Mouse (Mus musculus): ENCODE measurements around the gene Dgkg.

Dgkg gene

GRCm38 (mm10) chr16:22596394-22596793 lies 60.6 kb downstream of the Dgkg start:
- DNase-seq (ENCODE audit: low spot score in 2 of 2): no peak

DNA sequence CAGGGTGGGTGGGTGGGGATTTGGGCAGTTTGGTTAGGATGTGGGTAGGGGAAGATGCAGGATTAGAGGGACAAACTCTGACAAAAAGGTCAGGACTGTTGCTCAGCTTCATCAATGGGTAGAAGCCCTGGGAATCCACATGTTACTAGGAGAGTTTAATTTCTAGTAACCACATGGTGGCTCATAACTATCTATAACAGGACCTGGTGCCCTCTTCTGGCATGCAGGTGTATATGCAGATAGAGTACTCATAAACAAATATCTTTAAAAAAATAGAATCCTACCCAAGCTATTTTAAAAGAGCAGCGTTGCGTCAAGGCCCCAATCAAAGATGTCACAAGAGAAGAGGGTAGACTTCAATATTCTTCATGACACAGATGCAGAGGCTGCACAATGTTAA lies 63.1 kb downstream of the Dgkg start:
- no peak for DNase-seq (ENCODE audit: low spot score in 2 of 2)

GRCm38 (mm10) chr16:22589619-22590018 lies 67.4 kb downstream of the Dgkg start:
- DNase-seq (ENCODE audit: low spot score in 2 of 2): no peak

DNA sequence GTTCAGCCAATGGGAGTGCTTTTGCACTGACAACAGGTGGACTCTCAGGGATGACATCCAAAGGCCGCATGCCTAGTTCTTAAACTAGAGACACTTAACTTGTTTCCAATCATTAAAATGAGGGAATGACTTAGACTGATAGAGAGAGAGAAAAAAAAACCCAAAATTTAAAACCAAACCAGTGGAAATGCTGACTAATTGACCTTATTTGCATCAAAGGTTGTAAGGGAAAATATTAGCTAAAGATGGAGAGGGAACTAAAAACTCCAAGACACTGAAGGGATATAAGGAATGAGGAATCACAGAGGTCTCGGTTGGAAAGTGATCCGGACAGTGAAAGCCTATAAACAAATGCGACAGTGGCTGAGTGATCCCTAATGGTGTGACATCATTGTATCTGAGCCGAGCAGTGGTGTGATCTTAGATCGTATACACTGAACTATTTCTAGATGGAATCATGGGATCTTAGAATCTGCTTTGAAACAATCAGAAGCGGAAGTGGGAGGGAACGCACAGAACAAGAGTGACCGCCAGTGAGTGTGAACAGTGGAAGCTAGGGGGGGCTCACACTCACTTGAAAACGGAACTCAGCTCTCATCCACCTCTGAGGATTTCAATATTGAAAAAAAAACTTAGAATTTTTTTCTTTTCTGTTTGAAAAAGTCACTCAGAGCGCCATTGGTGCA lies 70.7 kb downstream of the Dgkg start:
- DNase-seq (ENCODE audit: low spot score in 2 of 2): no peak

GRCm38 (mm10) chr16:22585523-22585922 lies 71.5 kb downstream of the Dgkg start:
- DNase-seq (ENCODE audit: low spot score in 2 of 2): no peak

DNA sequence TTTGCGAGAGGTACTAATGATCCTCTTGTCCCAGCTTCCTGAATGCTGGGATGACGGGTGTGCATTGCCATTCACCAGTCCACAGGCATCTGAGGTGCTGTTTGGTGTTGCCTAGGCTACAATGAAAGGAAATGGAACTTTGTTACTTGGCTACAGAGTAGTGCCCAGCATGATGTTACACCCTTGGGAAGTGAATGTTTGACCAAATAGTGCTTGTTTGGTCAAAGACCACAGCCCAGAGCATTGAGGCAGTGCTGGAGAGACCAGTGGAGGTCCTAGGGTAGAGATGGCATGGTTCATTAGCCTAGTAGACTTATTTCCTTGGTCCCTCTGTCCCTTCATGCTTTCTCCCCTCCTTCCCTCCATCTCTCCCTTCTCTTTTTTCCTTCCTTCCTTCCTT lies 73.6 kb downstream of the Dgkg start:
- DNase-seq (ENCODE audit: low spot score in 2 of 2): no peak

- no peak for DNase-seq (ENCODE audit: low spot score in 2 of 2)
Observed at GRCm38 (mm10) chr16:22582173-22582929, 74.7 kb downstream of the Dgkg start.

GRCm38 (mm10) chr16:22580103-22580502 lies 76.9 kb downstream of the Dgkg start:
- DNase-seq (ENCODE audit: low spot score in 2 of 2): no peak

DNA sequence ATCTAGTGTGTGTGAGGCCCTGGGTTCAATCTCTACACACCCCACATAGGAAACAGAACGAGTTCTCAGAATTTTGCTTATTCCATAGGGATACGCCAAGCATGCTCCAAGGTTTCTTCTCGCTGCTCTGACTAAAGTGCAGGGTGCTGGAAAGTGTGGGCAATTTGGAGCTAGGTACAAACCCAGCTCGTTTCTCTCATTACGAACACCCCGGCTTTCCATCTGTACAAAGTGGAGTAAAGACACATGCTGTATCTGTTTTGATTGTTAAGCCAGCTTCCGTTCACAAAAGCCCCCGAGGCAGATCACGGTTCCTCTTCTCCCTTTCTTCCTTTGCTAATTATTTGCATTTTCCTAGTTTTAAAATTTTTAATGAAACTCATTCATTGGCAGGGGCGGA lies 78.1 kb downstream of the Dgkg start:
- no peak for DNase-seq (ENCODE audit: low spot score in 2 of 2)

DNA sequence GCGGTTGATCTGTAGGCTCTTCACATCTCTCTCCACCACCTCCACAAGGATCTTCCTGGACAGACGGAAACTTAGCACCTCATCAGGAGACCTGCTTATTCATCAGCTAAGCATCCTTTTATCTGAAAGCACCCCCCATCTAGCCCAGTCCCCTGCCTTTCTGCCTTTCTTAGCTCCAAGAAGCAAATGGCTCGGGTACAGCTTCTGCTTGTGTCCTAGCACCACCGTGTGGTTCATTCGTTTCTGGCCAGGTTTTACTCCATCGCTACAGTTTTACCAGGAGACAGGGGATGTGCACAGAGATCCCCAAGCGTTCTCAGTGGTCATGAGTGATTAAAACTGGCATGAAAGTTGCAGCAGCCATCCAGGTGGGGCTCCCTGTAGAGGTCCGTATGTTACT lies 79.4 kb downstream of the Dgkg start:
- DNase-seq (ENCODE audit: low spot score in 2 of 2): no peak

DNA sequence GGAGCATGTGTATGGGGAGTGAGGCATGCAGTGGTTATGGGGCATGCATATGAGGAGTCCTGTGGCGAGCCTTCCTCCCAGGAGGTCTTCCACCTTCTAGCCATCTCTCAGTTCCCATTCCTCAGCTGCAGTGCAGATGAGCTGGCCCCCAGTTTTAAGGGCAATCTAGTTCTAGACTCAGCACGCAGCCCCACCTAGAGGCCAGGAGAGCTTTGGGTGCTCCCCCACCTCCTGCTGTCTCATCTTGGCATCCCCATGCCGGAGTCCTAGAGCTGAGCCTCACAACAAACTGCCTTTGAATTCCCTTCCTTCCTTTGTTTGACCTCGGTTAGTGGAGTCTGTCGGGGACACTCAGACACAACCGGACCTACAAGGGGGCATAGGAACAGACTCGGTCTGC lies 82.9 kb downstream of the Dgkg start:
- DNase-seq (ENCODE audit: low spot score in 2 of 2): no peak

DNA sequence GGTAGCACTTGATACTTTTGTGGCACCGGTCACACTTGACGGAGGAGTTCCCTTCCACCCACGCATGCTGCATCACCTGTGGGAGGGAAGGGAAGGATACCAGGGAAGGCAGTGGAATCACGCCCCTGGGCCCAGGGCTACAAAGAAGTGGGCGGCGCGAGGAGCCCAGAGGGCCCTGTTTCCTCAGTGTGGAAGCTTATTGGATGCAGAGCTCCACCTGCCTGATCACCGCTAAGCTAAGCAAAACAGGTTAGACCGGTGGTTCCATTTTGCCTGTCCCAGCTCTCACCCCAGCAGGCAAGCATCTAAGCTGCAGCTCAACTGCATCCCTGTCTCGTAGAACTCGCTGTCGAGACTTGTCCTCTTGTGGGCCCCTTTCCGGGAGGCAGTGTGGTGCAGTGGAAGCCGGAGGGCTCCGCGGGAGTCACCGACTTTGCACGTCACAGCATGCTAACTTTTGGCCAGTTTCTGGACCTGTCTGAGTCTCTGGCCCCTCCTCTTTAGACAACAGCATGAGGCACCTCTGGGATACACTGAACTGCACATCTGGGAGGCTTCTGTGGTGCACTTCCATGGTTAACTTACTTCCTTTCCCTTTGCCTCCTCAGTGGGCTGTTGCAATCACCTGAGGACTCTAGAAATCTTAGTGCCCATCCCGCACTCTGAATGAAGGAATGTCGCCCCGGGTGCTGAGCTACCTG lies 84.2 kb downstream of the Dgkg start:
- no peak for DNase-seq (ENCODE audit: low spot score in 2 of 2)

GRCm38 (mm10) chr16:22564907-22565272 lies 92.1 kb downstream of the Dgkg start:
- no peak for DNase-seq (ENCODE audit: low spot score in 2 of 2)

DNA sequence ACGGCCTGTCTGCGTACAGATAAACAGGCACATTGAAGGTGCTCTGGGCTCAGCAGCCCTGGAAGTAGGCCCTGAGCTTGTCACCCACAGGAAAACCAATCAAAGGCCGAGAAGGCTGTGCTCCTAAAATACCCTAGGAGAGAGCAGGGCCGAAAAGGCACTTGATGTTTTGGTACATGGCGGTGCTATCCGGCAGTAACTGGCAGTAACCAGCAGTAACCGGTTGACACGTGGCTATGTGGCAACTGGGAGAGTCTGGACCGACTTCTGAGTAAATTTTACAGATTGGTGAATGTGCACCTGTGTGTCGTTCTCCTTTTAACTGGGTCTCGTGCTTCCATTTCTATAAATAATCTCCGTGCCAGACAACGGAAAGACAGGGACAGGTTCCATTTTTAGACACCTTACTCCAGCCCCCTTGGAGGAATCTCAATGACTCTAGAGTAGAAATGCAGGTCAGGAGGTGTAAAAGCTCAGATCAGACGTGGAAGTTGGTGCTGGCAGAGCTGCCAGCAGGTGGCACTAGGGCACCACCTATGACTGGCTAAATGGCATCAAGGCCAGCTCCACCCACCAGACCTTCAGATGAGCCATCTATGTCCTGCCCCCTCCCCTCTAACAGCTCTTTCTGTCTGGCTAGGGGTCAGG lies 92.6 kb downstream of the Dgkg start:
- DNase-seq (ENCODE audit: low spot score in 2 of 2): peak; percentile 63 to 71

GRCm38 (mm10) chr16:22563594-22563993 lies 93.4 kb downstream of the Dgkg start:
- no peak for DNase-seq (ENCODE audit: low spot score in 2 of 2)

GRCm38 (mm10) chr16:22554996-22555395 lies 102.0 kb downstream of the Dgkg start:
- DNase-seq (ENCODE audit: low spot score in 2 of 2): no peak

DNA sequence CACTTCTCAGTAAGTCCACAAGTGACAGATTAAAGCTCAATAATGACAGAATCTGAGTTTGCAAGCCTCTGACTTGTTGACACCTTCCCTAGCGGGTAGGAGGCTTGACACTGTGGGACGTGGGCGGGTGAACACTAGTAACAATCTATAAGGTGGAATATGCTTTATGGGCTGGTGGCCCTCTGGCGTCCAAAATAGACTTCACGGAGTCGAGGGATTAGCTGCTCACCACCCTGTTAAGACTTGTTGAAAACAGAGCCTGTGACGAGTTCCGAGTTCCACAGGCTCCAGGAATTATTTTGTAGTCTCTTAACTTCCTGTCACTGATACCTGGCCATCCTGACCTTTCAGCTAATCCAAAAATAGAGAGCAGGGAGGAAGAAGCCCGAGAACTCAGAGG lies 104.7 kb downstream of the Dgkg start:
- no peak for DNase-seq (ENCODE audit: low spot score in 2 of 2)

- no peak for DNase-seq (ENCODE audit: low spot score in 2 of 2)
Observed at GRCm38 (mm10) chr16:22551231-22552000, 105.6 kb downstream of the Dgkg start.

- DNase-seq (ENCODE audit: low spot score in 2 of 2): no peak
Observed at GRCm38 (mm10) chr16:22549346-22549745, 107.7 kb downstream of the Dgkg start.

- DNase-seq (ENCODE audit: low spot score in 2 of 2): peak; percentile 71 to 75
Observed at GRCm38 (mm10) chr16:22548167-22549080, 108.6 kb downstream of the Dgkg start.

DNA sequence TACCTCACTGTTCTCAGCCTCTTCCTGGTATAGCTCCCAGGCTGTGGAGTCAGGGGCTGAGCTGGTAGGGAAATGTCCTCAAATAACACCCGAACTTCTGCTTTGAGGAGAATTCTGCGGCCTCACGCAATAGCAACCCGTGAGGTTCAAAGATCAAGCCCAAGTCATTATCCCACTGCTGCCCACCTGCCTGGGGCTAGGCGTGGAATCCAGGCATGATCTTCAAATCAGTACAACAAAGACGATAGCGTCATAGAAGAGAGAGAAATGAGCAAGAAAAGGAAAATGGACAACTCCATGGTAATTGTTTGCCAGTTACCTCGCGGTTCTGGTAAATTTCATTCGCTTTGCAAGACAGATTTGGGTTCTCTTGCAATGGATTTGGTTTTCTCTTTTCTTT lies 109.3 kb downstream of the Dgkg start:
- no peak for DNase-seq (ENCODE audit: low spot score in 2 of 2)
